ENCODE assay signal across 10 mouse cellular contexts in genomic region chr11:68321417-68321816, GRCm38 (mm10).
DNase-seq lines count a peak whose midpoint lies in the region; ATAC-seq and TF ChIP-seq lines count a peak whose summit lies in the region.
"Had no signal": no experiment of that assay in that cellular context is flagged by ENCODE, and none has a peak within 500 bp of the region (broad histone marks: within the 10 kb centered on the region; RNA-seq: fewer than 3 reads in every experiment).

No protein-coding gene starts in this region.

- no peak for TF ChIP-seq CTCF in lung, postnatal 0 days (IDR thresholded peaks at IDR 0.05)
- no peak for TF ChIP-seq CTCF in liver, postnatal 0 days (IDR thresholded peaks at IDR 0.05; ENCODE audit: low read depth)

- DNase-seq in adrenal gland, postnatal 25 days = peak; percentile 46
- peak; percentile 40 for DNase-seq in gastrocnemius, postnatal 10 days
- peak; percentile 59 for DNase-seq in heart, postnatal 4 days
- no peak for DNase-seq in lung, postnatal 0 days (ENCODE audit: low spot score)
- DNase-seq in liver, postnatal 0 days = no peak
- DNase-seq in layer of hippocampus, postnatal 25 days (ENCODE audit: extremely low spot score in 1 of 2, low spot score in 1 of 2) = no peak
- no peak for DNase-seq in c-Kit-positive CD71-positive TER-119-positive erythroid progenitor cells, embryonic 14.5 days (ENCODE audit: low spot score)
- DNase-seq: embryo, embryonic 11 days; liver had no signal

- no peak overlapping the region for H3K27ac ChIP-seq in lung, postnatal 0 days (ENCODE audit: low read length)
- no peak overlapping the region for H3K27ac ChIP-seq in liver, postnatal 0 days (ENCODE audit: low read depth)

- H3K9me3 ChIP-seq in lung, postnatal 0 days (ENCODE audit: low read length) = no peaks in the 10 kb centered on the region
- no peaks in the 10 kb centered on the region for H3K9me3 ChIP-seq in liver, postnatal 0 days (ENCODE audit: low read length)

- no peaks in the 10 kb centered on the region for H3K27me3 ChIP-seq in lung, postnatal 0 days (replicated peaks; ENCODE audit: insufficient read depth, low read length)
- no peaks in the 10 kb centered on the region for H3K27me3 ChIP-seq in liver, postnatal 0 days (ENCODE audit: insufficient read depth, low read length)

- WGBS in lung, postnatal 0 days = 58% methylated on average over 7 of the region's 7 CpGs
- 65% methylated on average over 7 of the region's 7 CpGs for WGBS in liver, postnatal 0 days (ENCODE audit: insufficient replicate concordance)

- TF ChIP-seq EP300 in lung, postnatal 0 days (IDR thresholded peaks at IDR 0.05) = no peak
- no peak for TF ChIP-seq EP300 in liver, postnatal 0 days (IDR thresholded peaks at IDR 0.05; ENCODE audit: low read depth)

- no peak overlapping the region for H3K4me2 ChIP-seq in lung, postnatal 0 days (replicated peaks; ENCODE audit: low read depth, low read length)
- H3K4me2 ChIP-seq in liver, postnatal 0 days (ENCODE audit: low read depth, low read length) = no peak overlapping the region

- no peak overlapping the region for H3K4me3 ChIP-seq in lung, postnatal 0 days (ENCODE audit: low read depth, low read length)
- no peak overlapping the region for H3K4me3 ChIP-seq in liver, postnatal 0 days (ENCODE audit: low read depth, low read length)

- H3K9ac ChIP-seq in lung, postnatal 0 days (replicated peaks; ENCODE audit: low read depth) = no peak overlapping the region
- no peak overlapping the region for H3K9ac ChIP-seq in liver, postnatal 0 days (replicated peaks)

- ATAC-seq in lung, postnatal 0 days = peak; percentile 40; the same call in 1 of the 2 replicates
- no peak for ATAC-seq in liver, postnatal 0 days
- ATAC-seq: intestine, embryonic 16.5 days had no signal

- H3K4me1 ChIP-seq in lung, postnatal 0 days (ENCODE audit: insufficient read depth, low read depth, low read length) = no peaks in the 10 kb centered on the region
- H3K4me1 ChIP-seq in liver, postnatal 0 days (ENCODE audit: insufficient read depth) = no peaks in the 10 kb centered on the region

- no peaks in the 10 kb centered on the region for H3K36me3 ChIP-seq in lung, postnatal 0 days (ENCODE audit: insufficient read depth, low read length)
- H3K36me3 ChIP-seq in liver, postnatal 0 days (replicated peaks; ENCODE audit: insufficient read depth, low read length) = no peaks in the 10 kb centered on the region

Comparison
In these comparisons a context has a peak if more than half of its experiments do, and no peak if none do; other contexts are left out.
1. DNase-seq: peak in adrenal gland, postnatal 25 days (single experiment), gastrocnemius, postnatal 10 days (single experiment) and heart, postnatal 4 days (single experiment); none in lung, postnatal 0 days (single experiment), liver, postnatal 0 days (single experiment), layer of hippocampus, postnatal 25 days (0 of 2) and c-Kit-positive CD71-positive TER-119-positive erythroid progenitor cells, embryonic 14.5 days (single experiment).